Mouse (Mus musculus): ENCODE results near the gene Rbm3.

DNA sequence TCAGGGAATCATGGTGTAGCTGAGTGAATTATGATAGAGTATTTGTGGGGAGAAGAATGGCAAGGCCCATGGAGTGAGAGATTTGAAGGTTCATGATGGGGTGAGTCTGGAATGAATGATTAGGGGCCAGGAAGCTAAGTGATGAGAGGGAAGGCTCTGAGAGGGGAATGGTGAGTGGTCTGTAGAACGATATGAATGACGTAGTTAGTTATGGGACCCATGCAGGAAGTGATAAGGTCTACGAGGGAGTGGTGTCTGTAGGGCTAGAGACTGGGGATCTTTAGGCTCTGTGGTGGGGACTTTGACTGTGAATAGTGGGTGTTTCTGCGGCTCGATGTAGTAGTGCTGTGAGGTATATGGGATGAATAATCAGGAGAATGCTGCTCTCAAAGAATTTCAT lies 34.0 kb upstream of the Rbm3 start:
- TF ChIP-seq CTCF (IDR thresholded peaks at IDR 0.05): no peak
- TF ChIP-seq EP300 (IDR thresholded peaks at IDR 0.05): no peak

All from lung, postnatal 0 days (tissue).